Mouse (Mus musculus): Measurements from ENCODE around the gene Slc12a3.
A peak's percentile ranks its signal among the peaks of the same experiment; 100 is the strongest.

DNA sequence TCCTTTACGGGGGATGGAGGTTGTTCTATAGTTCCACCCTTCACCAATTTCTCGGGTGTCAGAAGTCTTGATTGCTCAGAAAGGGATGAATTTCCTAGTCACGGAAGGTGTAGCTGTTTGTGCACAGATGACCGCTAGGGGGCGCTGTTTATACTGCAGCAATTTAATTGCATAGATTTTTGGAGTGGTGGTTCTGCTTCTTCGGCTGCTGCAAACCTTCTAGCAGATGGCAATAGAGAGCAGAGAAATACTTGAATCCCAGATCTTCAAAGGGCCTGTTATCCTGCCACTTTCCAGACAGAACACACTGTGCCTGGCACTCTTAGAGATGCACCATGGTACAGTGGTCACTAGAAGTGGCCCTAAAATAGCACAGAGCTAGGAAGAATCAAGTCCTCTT lies 14.3 kb downstream of the Slc12a3 start:
- TF ChIP-seq USF1 (IDR thresholded peaks at IDR 0.05; ENCODE audit: low read depth) (no peak), CTCF (IDR thresholded peaks at IDR 0.05; ENCODE audit: control insufficient read depth, insufficient read depth, insufficient read length) (peak; percentile 42)

Data from C2C12 (cell line).